Mouse (Mus musculus): Measurements from ENCODE around the gene Cdc27.
"Not testable (repeated sequence)": the region's sequence is repeated elsewhere in the genome, so short reads cannot be mapped to it uniquely, and the experiment has no call there.

Gene Cdc27

DNA sequence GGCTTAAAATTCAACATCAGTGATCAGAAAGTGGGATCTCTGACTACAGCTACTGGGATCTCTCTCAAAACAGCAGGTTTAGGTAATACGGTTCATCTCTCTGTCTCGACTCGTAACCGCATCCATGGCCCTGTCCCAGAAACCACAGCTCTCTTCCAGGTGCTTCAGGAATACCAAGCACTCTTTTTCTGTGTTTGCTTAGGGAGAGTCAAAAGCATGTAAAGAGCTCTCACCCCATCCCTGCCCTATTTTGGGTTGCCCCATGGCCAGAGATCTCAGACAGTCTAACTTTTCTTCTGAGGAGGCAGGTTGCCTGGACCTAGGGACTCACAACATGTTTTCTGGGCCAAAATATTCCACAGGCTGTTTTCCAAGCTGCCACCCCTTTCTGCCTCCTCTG lies 17.9 kb upstream of the Cdc27 start:
- peak; percentile 74 for DNase-seq

DNA sequence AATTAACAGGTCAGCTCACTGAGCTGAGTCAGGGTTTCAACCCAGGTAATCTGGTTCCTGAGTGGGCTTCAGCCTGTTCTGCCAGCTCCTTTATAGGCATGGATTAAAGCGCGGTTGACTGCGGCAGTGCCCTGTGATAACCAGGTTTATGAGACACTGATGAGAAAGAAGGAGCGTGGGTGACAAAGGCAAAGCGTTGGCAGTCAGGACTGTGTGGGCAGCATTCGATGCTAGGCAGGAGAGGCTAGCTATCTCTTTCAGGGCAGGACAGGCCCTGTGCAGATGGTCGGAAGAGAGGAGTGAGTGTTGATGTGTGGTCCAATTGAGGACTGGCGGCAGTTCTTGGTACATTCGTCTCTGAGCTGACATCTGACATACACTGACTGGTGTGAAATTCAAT lies 17.3 kb upstream of the Cdc27 start:
- peak; percentile 87 for DNase-seq

DNA sequence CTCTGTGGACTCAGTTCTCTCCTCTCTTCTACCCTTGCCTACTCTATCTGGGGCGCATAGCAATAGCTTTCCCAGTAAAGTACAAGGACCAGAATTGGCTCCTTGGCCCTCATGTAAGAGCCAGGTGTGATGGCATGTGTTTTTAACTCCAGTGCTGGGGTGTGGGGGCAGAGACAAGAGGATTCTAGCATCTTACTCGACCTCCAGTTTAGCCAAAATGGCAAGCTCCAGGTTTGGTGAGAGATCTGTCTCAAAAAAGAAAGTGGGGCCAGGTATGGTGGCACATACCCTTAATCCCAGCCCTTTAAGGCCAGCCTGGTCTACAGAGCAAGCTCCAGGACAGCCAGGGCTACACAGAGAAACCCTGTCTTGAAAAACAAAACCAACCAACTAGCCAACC lies 16.4 kb upstream of the Cdc27 start:
- peak; percentile 73 for DNase-seq

DNA sequence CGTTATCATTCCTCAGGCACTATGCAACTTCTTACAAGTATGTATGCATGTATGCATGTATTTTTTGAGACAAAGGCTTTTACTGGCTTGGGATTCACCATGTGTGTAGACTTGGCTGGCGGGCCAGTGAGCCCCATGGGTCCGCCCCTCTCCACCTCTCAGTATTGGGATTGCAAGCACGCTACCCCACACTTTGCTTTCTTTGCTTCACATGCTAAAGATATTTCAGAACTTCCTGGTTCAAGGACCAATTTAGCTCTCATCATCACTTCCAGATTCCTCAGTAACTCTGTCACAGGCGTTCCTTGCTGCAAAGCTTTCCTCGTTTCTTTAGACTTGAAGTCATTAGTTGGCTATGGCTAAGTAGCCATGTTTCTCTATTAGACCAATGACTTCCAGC lies 15.7 kb upstream of the Cdc27 start:
- peak; percentile 73 for DNase-seq

DNA sequence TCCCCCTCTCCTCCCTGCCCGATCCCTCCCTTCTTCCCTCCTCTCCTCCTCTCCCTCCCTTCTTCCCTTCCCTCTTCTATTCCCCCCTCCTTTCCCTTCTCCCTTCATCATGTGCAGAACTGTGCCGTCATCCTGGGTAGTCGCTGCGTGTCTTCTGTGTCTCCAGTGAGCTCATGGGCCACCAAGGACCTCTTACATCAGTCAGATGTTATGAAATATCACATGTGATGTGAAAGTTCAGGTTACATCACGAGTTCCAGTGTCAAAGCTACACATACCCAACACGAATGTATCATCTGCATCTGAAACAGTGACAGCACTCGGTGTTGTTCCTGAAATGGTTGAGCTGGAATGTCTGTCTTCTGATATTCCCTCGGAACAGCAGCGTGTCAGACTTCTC lies 14.8 kb upstream of the Cdc27 start:
- peak; percentile 69 for DNase-seq

DNA sequence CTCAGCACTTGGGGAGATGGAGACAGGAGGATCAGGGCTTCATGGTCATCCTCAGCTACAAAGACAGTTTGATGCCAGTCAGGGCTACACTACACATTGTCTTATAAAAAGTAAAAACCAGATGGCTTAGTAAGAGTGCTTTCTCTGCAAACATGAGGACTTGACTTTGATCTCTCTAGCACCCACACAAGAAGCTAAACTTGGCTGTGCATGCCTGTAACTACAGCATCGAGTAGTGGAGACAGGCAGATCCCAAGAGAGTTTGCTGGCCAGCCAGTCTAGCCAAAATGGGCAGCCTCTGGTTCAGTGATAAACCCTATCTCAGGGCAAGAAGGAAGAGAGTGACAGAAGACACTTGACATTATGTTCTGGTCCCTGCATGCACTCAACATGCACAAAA lies 13.1 kb upstream of the Cdc27 start:
- DNase-seq: peak; percentile 88

DNA sequence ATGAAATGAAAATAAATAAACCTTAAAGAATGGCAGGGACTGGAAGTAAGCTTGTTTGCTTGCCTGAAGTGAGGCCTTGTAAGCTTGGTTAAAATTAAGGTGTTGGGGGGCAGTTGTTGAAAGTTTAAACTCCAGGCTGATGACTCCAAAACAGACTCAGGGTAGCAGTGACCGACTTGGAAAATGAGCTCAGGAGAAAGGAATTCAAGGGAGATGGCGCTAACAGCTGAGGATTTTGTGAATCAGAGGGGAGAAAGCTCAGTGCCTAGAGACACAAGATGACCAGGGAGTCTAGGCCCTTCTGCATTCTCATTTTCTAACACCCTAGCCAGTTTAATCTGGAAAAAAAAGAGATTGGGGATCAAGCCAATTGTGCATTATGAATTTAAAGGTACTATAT lies 10.6 kb upstream of the Cdc27 start:
- DNase-seq: peak; percentile 75

DNA sequence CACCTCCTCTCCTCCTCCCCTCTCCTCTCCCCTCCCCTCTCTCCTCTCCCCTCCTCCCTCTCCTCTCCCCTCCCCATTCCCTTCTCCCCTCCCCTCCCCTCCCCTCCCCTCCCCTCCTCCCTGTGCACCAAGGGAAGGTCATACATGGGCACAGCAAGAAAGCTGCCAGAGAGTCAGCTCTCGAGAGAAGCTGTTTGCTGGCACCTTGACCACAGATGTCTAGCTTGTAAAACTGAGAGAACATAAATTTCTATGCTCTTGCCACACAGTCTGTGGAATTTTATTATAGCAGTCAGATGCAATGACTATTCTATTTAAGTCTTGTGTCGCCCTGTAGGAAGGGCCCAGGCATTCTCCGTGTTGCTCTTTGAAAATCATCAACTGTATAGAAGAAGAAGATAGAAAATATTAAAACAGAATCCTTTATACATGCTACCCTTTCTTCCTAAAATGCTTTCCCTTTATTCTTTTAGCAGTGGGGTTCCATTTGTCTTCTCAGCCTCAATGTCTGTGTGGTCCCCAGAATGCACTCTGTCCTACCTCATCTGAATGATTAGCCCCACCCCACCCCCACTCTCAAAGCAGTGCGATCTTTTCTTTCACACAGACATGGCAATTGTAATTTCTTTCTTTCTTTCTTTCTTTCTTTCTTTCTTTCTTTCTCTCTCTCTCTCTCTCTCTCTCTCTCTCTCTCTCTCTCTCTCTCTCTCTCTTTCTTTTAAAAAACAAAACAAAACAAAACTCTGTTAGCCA lies 8.4 kb upstream of the Cdc27 start:
- DNase-seq: peak; percentile 83

DNA sequence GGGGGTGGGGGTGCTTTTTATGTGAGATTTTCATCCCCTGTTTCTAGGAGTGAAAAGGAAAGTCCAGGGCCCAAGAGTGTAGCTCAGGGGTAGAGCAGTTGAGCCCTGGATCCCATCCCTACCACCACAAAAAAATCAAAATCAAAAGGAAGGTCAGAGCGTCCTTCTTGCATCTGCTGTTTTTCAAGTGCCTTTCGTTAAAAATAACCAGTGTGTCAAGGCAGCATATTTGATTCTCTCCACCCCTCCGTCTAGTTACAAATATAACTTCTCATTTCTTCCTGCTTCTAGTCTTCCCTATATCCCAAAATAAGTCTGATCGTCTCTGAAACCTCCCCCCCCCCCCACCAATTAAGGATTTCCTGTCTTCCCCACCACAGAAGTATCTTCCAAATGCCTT lies 7.6 kb upstream of the Cdc27 start:
- no peak for DNase-seq

DNA sequence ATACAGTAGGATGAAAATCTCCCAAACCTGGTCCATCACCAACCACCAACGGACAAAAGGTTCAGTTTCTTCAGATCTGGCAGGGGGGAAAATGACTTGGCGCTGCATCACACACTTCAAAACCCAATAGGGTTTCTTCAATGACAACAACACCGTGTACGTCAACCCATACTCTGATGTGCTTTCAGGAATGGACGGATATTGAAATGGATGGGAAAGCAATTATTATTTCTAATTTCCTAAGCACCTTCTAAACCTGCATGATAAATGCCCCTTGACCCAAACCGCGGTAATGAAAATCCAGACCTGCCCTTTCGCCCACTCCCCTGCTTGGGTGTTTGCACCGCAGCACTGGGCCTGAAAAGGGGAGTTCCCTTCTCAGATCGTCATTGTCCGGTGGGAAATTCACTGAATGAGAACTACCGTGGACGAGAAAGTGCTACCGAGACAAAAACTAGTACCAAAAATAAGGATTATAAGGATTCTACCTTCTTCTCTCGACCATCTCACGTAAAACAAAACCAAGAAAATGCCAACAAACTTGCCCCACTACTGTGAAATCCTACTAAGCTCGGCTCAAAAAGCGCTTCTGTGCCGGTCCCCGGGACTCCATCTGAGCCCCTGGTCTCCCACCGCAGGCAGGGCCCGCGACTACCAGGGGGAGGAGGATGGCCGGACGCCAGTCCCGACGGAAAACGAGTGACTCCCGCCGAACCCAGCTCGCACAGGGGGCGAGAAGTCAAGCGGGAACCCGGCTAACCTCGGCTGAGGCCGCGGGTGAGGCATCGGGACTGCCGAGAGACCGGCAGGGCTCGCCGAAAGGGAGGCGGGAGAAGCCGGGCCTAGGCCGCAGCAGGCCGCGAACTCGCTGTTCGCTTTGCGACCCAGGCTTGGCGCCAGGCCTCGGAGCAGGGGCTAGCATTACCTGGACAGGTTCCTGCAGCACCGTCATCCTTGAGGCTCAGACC lies 698 bp downstream of the Cdc27 start:
- no peak for DNase-seq

DNA sequence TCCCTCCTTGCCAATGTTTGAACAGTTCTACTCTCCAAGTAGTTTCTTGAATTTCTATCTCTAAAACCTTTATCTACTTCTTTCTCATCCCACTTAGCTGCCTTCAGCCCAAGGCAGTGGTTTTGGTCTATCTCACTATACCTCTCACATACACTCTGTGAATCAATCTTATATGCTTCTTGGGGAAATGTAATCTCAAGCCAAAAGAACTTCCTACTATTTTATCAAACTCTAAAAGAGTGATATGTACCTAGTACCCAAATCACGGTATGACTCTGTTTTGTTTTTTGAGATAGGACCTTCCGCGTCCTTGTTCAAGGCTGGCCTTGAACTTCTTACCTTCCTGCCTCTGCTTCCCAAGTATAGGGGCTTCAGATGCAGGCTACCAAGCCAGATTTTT lies 2.9 kb downstream of the Cdc27 start:
- DNase-seq: no peak

DNA sequence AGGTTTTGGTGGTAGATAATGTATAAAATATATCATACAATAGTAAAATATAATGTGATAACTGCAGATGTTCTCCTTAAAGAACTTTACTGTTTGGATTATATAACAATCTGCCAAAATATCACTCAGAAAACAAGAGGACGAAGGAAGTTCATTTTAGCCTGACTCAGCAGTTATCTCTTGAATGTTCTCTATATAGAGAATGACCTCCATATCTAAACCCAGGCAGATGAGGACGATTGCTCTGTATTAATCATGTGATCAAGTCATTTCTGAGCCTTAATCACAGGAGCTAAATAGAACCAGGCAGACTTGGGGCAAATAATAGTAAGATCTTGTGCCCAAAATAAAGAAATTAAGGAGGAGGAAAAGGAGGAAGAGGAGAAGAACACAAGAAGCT lies 5.9 kb downstream of the Cdc27 start:
- DNase-seq: no peak

DNA sequence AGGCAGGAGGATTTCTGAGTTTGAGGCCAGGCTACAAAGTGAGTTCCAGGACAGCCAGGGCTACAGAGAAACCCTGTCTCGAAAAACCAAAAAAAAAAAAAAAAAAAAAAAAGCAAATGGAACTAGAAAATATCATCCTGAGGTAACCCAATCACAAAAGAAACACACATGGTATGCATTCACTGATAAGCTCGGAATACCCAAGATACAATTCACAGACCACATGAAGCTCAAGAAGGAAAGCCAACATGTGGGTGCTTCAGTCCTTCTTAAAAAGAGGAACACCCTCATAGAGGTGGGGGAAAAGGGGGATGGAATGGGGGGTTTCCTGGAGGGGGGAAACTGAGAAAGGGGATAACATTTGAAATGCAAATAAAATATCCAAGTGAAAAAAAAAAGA lies 7.1 kb downstream of the Cdc27 start:
- DNase-seq: not testable (repeated sequence)

DNA sequence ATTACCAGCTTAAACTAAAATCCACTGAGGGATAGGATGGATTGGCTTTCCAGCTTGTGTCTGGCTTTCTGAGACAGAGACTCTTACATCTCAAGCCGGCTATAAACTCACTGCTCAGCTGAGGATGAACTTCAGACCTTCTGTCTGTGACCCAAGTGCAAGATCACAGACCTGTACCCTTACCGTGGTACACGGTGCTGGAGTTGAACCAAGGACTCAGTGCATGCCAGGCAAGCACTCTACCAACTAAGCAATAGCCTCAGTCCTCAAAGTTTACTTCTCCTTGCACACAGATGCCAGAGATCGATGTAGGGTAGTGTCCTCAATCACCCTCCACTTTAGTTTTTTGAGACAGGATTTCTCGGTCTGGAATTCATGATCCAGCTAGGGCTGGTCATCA lies 10.6 kb downstream of the Cdc27 start:
- no peak for DNase-seq

DNA sequence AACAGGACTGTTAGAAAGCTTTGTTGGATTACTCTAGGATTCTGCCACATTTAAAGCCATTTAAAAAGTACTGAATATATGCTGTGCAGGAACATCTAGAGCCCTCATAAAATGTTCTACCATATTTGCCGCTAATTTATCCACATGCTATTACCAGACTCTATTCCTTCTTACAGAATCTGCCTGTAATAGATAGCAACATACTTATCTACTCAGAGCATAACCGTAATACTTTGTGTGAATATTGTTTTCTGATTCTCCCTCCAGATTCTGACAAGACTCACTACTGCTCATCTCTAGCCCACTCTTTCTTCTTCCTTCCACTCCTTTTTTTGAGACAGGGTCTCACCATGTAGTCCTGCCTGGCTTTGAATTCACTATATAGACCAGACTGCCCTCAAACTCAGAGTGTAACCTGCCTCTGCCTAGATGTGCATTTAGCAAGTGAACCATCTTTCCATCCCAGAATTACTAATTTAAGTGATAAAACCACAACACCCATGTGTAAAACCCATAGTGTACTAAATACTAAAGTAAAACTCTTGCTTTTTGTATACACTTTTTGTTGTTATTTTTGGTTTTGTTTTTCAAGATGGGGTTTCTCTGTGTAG lies 12.4 kb downstream of the Cdc27 start:
- DNase-seq: no peak

DNA sequence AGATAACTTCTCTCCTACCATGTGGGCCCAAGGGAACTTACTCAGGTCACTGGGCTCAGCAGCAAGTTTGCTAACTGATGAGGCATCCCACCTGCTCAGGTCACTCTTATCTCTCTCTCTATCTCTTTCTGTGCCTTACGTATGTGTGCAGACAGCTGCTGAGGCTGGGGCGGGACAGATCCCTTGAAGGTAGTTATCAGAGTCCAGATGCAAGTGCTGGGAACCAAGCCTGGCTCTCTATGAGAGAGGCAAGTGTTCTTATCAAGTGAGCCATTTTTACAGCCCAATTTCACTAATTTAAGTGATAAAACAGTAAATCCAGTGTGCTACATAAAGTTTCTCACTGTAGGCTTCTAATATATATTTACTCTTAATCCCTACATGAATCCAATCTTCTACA lies 13.6 kb downstream of the Cdc27 start:
- DNase-seq: no peak

DNA sequence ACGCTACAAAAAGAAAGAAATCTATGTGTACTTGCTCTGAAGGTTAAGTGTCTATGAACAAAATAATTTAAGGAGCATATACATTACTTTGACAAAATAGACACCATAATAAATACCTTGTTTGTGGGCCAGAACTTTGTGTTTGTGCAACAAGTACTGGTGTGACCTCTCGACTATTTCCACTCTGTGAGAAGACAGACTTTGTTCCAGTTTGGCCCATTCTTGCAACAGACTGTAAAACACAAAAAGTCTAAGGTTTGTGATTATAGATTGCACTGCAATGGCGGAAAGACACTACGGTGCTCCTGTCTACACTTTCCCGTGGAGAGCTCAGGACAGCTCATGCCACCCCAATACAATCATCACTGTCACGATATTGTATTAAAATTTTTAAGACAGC lies 24.5 kb downstream of the Cdc27 start:
- DNase-seq: no peak

DNA sequence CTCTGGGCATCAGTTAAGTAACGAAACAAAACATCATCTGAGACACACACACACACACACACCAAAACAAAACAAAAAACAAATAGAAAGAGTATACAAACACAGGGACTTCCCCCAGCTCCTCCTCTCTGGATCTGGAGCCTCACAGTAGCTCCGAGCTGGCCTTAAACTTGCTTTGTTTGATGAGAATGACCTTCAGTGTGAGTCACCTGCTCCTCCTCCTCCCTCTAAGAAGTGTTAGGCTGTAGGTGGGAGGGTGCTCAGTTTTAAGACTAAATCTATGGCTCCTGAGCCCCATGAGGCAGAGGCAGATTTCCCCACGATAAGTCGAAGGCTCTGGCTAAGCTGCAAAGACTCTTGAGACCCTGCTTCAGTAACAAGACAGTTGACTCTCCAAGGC lies 38.0 kb downstream of the Cdc27 start:
- no peak for DNase-seq

DNA sequence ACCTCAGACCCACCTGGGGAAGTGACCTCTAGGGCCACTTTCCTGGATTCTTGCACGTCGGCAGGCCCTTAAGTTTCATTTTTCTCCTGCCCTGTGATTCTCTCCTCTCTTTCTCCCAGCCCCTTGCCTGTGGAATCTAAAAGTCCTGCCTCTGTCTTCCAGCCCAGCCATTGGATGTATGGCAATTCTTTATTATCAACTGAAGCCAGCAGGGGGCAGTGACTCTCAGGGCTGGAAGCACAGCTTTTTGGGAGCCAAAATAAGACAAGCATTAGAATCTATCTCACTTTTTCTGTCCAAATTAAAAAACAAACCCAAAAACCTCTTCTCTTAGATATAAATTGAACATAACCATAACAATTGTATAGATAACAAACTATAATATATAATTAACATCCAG lies 39.8 kb downstream of the Cdc27 start:
- DNase-seq: no peak

DNA sequence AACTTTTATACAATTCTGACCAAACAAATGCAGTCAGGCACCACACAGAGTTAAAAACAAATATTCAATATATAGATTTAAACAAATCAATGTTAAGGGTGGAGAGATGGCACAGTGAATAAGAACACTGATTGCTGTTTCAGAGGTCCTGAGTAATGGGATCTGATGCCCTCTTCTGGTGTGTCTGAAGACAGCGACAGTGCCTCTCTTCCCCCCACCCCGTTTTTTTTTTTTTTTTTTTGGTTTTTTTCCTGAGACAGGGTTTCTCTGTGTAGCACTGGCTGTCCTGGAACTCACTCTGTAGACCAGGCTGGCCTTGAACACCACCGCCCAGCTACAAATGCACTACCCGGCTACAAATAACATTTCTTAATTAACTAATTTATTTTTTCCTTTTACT lies 42.0 kb downstream of the Cdc27 start:
- no peak for DNase-seq

DNA sequence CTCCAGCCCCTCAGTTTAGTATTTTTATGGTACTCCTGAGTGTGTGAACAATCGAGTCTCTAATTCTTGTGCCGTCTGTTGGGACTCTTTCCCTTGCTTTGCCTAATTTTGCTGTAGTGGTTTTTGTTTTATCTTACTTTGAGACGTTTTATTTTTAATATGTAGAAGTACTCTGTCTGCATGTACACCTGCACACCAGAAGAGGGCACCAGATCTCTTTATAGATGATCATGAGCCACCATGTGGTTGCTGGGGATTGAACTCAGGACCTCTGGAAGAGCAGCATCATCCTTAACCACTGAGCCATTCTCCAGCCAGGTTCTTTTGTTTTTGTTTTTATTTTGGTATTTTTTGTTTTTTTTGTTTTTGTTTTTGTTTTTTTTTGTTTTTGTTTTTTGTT lies 62.1 kb downstream of the Cdc27 start:
- DNase-seq: peak; percentile 16

DNA sequence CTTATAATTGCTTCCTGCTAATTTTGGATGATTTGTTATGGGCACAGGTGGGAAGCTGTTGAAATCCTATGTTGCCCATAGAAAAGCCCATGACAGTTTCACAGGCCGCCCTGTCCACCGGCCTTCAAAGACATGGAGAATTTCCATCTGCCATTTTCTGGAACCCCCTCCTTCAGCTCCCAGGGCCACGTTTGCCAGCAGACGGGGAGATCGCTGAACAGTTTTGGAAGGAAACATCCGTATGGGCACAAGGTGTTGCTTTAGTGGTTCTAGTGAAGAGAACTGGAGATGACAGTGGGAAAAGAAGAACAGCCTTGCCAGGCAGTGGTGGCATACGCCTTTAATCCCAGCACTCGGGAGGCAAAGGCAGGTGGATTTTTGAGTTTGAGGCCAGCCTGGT lies 68.4 kb downstream of the Cdc27 start:
- peak; percentile 51 for DNase-seq

DNA sequence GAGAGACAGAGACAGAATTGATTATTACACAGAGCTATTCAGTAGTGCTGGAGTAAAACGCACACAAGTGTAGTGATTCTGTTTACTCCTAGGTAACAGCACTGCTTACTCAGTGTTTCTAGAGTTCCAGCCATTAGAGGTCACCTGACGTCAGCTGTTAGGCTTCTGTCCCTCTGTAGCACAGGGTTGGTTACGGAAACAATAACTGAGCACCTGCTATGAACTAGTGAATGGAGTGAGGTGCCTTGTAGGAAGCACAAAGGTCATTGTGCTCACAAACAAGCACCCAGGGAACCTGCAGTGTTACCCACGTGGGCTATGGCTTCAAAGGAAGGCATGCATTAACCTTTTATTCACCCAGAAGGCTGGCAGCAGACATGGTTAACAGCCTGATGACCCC lies 70.9 kb downstream of the Cdc27 start:
- DNase-seq: peak; percentile 64

DNA sequence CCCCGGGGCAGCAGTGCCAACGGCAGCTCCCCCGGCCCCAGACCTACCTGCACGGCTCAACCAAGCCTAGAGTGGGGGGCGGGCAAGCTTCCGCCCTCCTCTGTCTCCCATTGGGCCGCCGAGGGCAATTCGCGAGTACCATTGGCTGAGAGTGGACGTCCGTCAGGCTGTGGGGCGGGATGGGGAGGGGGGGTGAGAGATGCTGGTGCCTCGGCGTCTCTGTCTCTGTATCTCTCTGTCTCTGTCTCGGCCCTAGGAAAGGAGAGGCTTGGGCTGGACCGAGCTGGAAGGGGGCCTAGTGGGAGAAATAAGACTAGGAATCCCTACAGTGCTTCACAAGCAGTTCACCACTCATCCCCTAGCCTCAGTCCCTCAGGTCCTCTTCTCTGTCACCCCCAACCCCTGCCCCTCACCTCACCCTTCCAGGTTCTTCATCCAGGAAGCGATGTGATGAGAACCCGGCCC lies 81.0 kb downstream of the Cdc27 start:
- DNase-seq: peak; percentile 100
